Mouse (Mus musculus) embryo, embryonic 10 days (tissue): ENCODE data around the gene Pkd2l1.

ENCODE experiments used
- DNase-seq: peaks from one replicate; pipeline ENCODE4 v3.0.0-alpha.2; 2015; ENCODE audit warnings: low spot score

Gene Pkd2l1

GRCm38 (mm10) chr19:44106831-44107660, 85.2 kb downstream of the Pkd2l1 start, which contains the start of gene Chuk:
Gene Chuk (minus strand): TSS chr19:44107480.
- DNase-seq = peak; percentile 98

GRCm38 (mm10) chr19:44104393-44104792, 87.8 kb downstream of the Pkd2l1 start:
- no peak for DNase-seq

GRCm38 (mm10) chr19:44103001-44103400, 89.2 kb downstream of the Pkd2l1 start:
- no peak for DNase-seq

- no peak for DNase-seq
Observed at GRCm38 (mm10) chr19:44100840-44101239, 91.4 kb downstream of the Pkd2l1 start.
